Mouse (Mus musculus): Measurements from ENCODE around the gene Bpifb5.
"Not testable (repeated sequence)": the region's sequence is repeated elsewhere in the genome, so short reads cannot be mapped to it uniquely, and the experiment has no call there.

The Bpifb5 gene

DNA sequence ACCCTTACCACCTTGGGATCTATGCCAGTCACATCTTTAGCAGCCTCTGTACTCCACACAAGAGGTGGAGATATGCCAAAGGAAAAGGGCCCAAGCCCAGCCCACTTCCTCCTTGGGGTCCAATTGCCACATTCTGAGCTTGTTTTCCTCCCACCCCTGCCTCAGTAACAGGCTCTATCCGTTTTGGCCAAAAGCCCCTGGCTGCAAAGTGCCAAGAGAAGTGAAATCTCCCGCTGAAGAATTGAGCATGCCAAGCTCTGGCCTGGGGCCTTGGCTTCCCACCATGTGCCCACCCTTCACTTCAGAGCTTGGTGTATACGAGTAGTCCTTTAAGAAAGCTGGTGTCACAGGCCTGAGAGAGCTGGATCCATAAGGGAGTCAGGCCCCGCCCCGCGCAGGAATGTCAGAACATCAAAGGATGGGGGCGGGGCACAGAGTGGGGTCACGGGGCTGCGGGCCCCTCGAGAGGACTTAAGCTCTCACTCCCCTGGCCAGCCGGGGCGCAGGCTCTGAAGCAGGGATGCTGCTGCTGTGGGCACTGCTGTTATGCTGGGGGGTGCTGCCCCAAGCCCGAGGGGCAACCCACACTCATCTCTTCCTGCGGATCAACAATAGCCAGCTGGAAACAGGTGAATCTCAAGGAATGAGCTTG lies at the start of gene Bpifb5:
Gene Bpifb5, plus strand, starts transcription at position 478 of the 652 bp plus-strand sequence.
- DNase-seq (ENCODE audit: low spot score) = no peak

- not testable (repeated sequence) for DNase-seq (ENCODE audit: low spot score)
Measured at GRCm38 (mm10) chr2:154181900-154182299, 41.6 kb upstream of the Bpifb5 start.

GRCm38 (mm10) chr2:154183061-154183460 lies 40.5 kb upstream of the Bpifb5 start:
- DNase-seq (ENCODE audit: low spot score) = not testable (repeated sequence)

DNA sequence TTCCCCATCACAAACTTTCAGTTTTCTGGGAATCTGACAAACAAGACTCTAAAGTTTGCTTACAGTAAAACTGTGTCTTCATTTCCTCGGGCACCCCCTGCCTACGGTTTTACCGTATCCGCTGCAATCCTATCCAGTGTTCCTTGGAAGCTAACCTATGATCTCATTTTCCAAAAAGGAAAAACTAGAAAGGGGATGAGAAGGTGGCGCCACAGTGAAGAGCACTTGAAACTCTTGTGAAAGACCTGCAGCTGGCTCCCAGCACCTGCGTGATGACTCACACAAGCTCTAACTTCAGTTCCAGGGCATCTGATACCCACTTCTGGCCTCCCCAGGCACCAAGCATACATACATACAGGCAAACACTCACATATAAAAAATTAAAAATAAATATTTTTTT lies 38.2 kb upstream of the Bpifb5 start:
- DNase-seq (ENCODE audit: low spot score) = no peak

- DNase-seq (ENCODE audit: low spot score) = no peak
Measured at GRCm38 (mm10) chr2:154185748-154186147, 37.8 kb upstream of the Bpifb5 start.

DNA sequence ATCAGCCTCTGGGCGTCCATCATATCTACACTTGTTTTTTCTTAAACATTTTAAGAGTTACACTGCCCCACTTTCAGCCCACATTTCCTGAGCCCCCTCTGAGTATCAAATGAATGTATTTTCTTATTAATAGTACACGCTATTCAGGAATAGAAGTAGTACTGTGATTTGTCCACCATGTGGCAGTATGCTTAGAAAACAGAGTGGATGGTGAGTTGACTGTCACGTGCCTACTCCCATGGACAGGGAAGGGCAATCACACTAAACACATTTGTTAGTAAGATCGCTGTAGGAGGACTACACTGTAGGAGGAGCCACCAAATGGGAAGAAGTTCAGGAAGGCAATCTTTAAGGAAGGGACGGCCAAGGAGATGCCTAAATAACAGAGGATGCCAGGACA lies 36.1 kb upstream of the Bpifb5 start:
- no peak for DNase-seq (ENCODE audit: low spot score)

GRCm38 (mm10) chr2:154189877-154190434 lies 33.6 kb upstream of the Bpifb5 start:
- no peak for DNase-seq (ENCODE audit: low spot score)

DNA sequence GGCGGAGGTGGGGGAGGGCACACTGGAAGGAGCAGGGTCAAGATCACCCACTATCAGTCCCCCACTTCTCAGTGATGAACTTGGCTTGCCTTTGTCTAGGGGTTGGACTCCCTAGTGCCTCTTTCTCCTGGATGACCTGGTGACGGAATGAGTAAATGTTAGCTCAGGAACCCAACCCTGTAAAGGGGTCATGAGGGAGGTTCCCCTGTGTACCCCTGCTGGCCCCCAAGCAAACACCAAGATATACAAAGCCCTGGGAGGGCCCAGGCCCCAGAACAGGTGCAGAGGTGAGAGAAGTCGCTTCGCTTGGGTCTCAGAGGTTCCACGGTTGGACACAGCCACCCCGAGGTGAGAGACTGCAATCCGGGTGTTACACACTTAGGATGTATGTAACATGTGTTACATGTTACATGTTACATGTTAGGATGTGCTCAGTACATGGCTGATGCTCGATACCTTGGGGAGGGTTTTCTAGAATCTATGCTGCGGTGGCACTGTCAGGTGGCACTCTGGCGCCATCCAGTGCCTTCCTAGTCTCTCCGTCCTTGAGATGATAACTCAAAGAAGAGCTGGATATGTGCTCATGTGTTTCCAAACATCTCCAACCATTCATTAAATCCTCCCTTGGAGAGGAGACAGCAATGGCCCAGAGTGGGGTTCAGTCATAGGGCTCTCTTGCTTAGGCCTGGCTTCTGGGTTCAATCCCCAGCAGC lies 32.8 kb upstream of the Bpifb5 start, which contains the start of gene Bpifb1:
Gene Bpifb1, plus strand, starts transcription at position 273 of the 713 bp plus-strand sequence.
- DNase-seq (ENCODE audit: low spot score) = no peak

GRCm38 (mm10) chr2:154192141-154192540 lies 31.4 kb upstream of the Bpifb5 start:
- no peak for DNase-seq (ENCODE audit: low spot score)

DNA sequence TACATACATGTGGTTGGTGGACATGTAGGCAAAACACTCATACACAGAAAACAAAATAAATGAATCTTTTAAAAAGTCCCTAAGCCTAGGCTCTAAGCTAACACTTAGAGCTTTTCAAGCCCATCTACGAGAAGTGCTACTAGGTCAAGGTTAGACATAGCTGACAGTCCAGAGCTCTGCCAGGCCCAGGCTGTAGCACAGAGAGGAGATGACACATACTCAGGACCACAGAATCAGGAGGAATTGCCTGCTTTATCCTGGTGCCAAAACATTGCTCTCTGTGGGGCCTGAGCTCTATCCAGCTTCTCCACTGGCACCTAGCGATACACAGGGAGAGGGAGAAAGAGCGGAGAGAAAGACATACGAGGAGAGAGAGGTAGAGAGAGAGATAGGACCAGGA lies 30.5 kb upstream of the Bpifb5 start:
- no peak for DNase-seq (ENCODE audit: low spot score)

DNA sequence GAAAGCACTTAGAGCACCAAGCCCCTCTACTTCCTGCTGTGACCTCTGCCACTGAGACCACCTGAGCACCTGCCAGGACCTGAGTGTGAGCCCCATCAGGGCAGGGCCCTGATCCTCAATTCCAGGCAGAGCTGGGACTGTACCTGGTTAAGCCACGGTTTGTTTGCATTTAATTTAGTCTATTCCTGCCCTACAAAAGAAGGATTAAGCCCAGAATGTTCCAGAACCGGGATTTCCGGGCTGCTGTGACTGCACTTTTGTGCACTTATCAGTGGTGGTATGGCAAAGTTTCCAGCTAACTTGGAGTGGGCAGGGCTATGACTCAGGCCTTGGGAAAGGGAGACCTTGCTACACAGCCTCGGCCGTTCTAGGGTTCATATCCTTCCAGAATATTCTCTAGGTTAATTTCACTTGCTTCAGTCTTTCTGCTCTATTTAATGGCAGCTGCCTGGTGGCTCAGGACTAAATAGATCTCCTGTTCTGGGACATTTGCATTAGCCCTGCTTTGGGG lies 29.5 kb upstream of the Bpifb5 start:
- no peak for DNase-seq (ENCODE audit: low spot score)

GRCm38 (mm10) chr2:154197036-154197435 lies 26.5 kb upstream of the Bpifb5 start:
- DNase-seq (ENCODE audit: low spot score) = no peak

DNA sequence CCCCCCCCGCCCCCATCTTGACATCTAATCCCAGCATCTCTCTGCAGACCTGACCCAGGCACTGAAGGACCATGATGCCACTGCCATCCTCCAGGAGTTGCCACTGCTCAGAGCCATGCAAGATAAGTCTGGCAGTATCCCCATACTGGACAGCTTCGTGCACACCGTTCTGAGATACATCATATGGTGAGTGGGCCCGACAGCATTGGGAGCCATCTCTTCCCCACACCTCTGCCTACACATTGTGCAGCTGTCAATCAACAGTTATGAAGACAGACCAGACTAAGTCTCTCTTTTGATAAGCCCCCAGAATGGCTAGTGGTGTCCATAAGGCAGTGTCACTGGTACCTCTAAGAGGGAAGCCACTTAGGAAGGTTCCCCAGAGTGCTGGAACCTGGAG lies 18.9 kb upstream of the Bpifb5 start:
- no peak for DNase-seq (ENCODE audit: low spot score)

GRCm38 (mm10) chr2:154206908-154207307 lies 16.6 kb upstream of the Bpifb5 start:
- no peak for DNase-seq (ENCODE audit: low spot score)

DNA sequence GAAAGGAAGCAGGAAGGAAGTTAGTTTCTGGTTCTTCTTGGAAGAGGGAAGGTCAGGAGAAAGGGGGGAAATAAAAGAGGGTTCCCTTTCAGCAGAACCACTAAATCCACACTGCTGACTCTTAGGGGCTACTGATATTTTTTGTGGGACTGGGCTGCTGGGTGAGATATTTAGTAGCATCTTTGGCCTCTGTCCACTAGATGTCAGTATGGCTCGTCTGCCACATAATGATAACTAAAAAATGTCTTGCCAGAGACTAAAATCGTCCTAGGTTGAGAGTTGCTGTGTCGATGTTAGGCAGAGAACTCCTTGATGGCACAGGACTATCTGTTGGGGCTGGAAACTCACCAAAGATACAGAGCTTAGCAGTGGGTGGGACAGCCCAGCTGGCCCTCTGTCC lies 14.4 kb upstream of the Bpifb5 start:
- no peak for DNase-seq (ENCODE audit: low spot score)

- DNase-seq (ENCODE audit: low spot score) = no peak
Measured at GRCm38 (mm10) chr2:154211121-154211520, 12.4 kb upstream of the Bpifb5 start.

DNA sequence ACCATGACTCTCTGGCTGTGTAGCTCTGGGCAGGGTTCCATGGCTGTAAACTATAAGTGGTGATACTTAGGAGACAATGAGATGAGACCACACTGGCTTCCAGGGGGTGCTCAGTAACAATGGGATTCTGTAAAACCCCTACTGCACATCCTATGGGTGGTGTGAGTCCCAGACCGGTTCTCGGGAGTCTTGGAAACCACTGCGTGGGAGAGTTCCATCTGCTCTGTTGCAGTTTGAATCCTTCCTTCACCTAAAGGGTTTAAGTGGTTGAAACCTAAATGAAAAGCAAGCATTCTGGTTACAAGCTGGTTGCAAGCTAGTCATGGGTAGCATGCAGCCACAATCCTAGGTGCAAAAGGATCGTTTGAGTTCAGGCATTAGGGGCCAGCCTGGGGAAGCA lies 11.7 kb upstream of the Bpifb5 start:
- no peak for DNase-seq (ENCODE audit: low spot score)

GRCm38 (mm10) chr2:154215191-154215590 lies 8.4 kb upstream of the Bpifb5 start:
- peak; percentile 32 for DNase-seq (ENCODE audit: low spot score)

DNA sequence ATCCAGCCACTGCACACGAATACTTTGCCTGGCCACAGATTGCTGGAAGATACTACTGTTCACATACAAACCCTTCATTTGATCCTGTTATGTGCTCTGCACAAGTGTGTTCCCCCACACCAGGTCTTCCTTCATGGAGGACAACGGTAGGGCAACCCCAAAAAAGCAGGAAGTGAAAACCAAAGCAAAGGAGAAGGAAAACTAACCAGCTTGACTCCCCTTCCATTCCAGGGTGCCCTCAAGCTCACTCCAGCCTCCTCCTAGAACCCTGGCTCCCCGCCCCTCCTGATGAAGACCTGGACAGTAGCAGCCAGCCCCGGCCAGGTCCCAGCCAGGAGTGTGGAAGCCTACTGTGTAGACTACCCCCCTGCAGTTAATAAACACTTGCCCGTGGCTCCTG lies 3.6 kb upstream of the Bpifb5 start:
- no peak for DNase-seq (ENCODE audit: low spot score)

GRCm38 (mm10) chr2:154223917-154224273 lies 353 bp downstream of the Bpifb5 start:
- no peak for DNase-seq (ENCODE audit: low spot score)

DNA sequence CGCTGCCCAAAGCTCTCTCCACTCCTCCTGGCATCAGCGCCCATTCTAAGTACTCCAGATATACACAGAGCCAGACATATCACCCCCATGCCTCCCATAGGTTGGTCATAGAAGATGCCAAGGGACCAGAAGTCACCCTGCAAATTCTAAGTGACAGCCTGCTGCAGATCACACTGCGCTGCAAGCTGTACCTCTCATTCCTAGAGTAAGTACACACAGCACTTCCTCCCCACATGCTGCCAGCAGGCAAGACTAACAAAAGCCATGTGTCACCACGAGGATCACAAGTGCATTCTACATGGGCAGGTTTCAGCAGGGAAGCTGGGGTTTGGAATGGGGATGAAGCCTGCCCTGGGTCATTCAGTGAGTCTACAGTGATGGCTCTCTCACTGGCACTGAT lies 3.4 kb downstream of the Bpifb5 start:
- no peak for DNase-seq (ENCODE audit: low spot score)

- no peak for DNase-seq (ENCODE audit: low spot score)
Measured at GRCm38 (mm10) chr2:154227830-154228229, 4.3 kb downstream of the Bpifb5 start.

- DNase-seq (ENCODE audit: low spot score) = no peak
Measured at GRCm38 (mm10) chr2:154233426-154233825, 9.9 kb downstream of the Bpifb5 start.
